Mouse (Mus musculus) cerebellum, postnatal 10 days (tissue): Measurements from ENCODE around the gene H2-D1.
"Not testable (repeated sequence)": the region's sequence is repeated elsewhere in the genome, so short reads cannot be mapped to it uniquely, and the experiment has no call there.

ENCODE experiments used
- DNase-seq, 2 experiments: peaks; one replicate each; pipeline ENCODE4 v3.0.0; 2021; ENCODE audit warnings: mixed read lengths in 2 of 2

Gene H2-D1

DNA sequence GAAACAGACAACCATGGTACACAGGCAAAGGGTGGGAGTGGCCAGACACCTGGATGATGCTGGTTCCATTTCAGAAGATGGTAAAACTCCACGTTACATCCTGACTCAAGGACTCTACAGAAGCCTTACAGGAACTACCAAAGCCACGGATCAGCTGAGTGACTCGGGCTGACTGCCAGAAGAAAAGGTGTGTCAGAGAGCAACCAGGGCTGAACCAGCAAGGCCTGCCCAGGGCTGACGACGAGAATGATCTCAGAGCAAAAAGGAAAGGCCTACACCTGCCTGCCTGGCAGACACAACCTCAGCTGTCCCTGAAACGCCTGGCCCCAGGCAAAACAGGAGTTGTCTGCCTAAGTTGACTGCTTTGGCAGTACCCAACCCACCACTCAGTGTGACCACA lies 41.9 kb downstream of the H2-D1 start:
- DNase-seq, result no peak

DNA sequence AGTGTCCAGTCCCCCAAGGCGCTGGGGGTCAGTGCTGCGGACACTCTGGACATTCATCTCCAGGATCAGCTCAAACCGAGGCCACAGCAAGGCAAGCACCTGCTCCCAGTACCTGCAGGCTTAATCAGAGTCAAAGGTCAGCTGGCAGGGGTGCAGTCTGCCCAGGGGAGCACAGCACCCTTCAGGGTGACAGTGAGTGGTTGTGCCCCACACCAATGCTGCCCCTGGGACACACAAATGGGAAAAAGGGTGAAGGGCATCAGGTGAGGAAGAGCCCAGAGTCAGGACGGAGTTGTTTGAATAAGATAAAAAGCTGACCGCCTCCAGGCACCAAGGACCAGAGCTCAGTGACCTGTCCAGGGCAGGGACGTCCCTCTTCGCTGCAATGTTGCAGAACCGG lies 42.4 kb downstream of the H2-D1 start:
- not testable (repeated sequence) for DNase-seq
